Mouse (Mus musculus) heart, adult 2 months (tissue): ENCODE results near the gene Rsbn1. TPM values are rescaled to one million over a fixed set of nuclear protein-coding genes. Genes with fewer than 3 reads are reported as not detected.
A peak's percentile ranks its signal among the peaks of the same experiment; 100 is the strongest.

Experiments used
- DNase-seq, 2 experiments: peaks; one replicate each; pipeline ENCODE4 v3.0.0; 2021
- H3K27ac ChIP-seq: fragments of 200-600 bp; 2 replicates; pipeline ENCODE4 v1.8.1; 2022
- H3K27me3 ChIP-seq: fragments of 200-500 bp; 2 replicates; pipeline ENCODE4 v1.6.1; 2012; ENCODE audit warnings: mild to moderate bottlenecking, low read length, inconsistent platforms, mixed read lengths; ENCODE audit not compliant: control insufficient read depth, insufficient read depth
- H3K36me3 ChIP-seq: fragments of 200-500 bp; 2 replicates; pipeline ENCODE4 v1.6.1; 2012; ENCODE audit warnings: low read length, inconsistent platforms; ENCODE audit not compliant: control insufficient read depth, insufficient read depth
- H3K4me1 ChIP-seq: fragments of 200-500 bp; 2 replicates; pipeline ENCODE4 v1.6.1; 2011; ENCODE audit warnings: low read length; ENCODE audit not compliant: control insufficient read depth, insufficient read depth
- H3K4me3 ChIP-seq: fragments of 200-600 bp; 2 replicates; pipeline ENCODE4 v1.8.1; 2022
- H3K79me2 ChIP-seq: fragments of 200-500 bp; replicated peaks from 2 replicates; pipeline ENCODE4 v1.6.1; 2012; ENCODE audit warnings: mild to moderate bottlenecking, inconsistent platforms, low read length, moderate library complexity, mixed read lengths; ENCODE audit not compliant: control insufficient read depth, insufficient read depth
- H3K9ac ChIP-seq: fragments of 200-500 bp; 2 replicates; pipeline ENCODE4 v1.6.1; 2012; ENCODE audit warnings: low read depth, mild to moderate bottlenecking, control low read depth, inconsistent platforms, low read length, mixed read lengths
- CTCF ChIP-seq: fragments of 200-600 bp; IDR thresholded peaks from 2 replicates; pipeline ENCODE4 v1.8.1; 2022; ENCODE audit warnings: antibody characterized with exemption, mild to moderate bottlenecking, moderate library complexity
- EP300 ChIP-seq: fragments of 200-500 bp; IDR thresholded peaks from 2 replicates; pipeline ENCODE4 v1.6.1; 2011; ENCODE audit warnings: low read depth, low read length, control low read depth; ENCODE audit not compliant: insufficient read depth
- POLR2A ChIP-seq: fragments of 200-500 bp; IDR thresholded peaks from 2 replicates; pipeline ENCODE4 v1.6.1; 2011; ENCODE audit warnings: mild to moderate bottlenecking, low read depth, low read length, control low read depth; ENCODE audit not compliant: insufficient read depth
- WGBS: fragments of 180-500 bp; shearing (Covaris S2); methylation state at CpG from one replicate; pipeline ENCODE4 v1.1.7; 2018; 5-methylcytosine and 5-hydroxymethylcytosine counted together
- intact Hi-C: fragments of 180-260 bp; cut with DNase I; formaldehyde crosslinking; loops from one replicate; pipeline ENCODE4 v1.15.1; 2025
- polyA plus RNA-seq: library from polyadenylated mRNA; depleted of rRNA; stranded (reverse); fragments of >200 nt; gene quantifications from 2 replicates; pipeline ENCODE4 v1.2.3, GENCODE M21; 2012
- total RNA-seq, 2 experiments: library from RNA; stranded (reverse); gene quantifications; 2 replicates each; pipeline ENCODE4 v1.2.3; 2021

Rsbn1 gene
- total and polyA plus RNA-seq, 3 experiments = 1.6 to 8.2 (median 7.9) TPM

DNA sequence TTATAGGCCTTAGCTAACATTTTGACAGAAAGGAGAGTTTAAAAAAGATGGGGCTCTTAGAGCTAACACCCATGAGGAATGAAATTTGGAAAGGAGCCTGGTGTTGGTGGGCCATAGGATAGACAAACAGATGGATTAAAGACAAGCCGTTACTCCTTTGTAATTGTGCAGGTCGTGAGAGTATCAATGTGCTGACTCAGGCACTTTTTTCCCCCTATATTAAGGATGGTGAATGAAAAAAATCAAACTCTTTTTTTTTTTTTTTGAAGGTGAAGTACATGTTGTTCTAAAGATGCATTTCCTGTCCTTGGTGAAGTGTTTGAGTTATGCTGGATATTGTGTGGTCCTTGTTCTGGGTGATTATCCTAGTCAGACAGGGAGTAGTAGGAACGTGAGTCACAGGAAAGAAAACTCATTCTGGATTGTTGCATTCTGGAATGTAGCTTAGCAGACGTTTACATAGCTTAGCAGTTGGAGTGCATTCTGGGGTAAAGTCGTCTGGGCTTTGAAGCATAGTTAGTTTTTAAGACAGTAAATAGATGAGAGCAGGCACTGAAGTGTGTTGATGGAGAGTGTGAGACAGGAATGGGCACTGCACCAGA lies 74.0 kb downstream of the Rsbn1 start:
- DNase-seq = no peak
- H3K36me3 ChIP-seq = no peaks in the 10 kb centered on the region
- intact Hi-C loops = no loop called here

DNA sequence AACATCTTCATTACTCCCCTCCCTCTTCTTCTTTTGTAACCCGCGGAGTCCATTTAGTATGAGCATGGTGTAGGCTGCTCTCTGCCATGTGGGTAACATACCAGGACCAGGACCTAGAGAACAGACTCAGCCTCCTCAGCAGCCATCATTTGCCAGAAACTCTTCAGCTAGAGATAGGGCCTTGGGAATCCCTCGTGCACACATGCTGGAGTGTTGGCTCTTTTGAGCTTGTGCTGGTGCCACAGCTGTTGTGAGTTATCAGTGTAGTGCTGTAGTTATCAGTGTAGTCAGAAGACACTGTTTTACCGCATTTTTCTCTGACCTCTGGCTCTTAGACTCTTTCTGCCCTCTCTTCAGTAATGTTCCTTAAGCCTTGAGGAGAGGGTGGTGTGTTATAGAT lies 75.4 kb downstream of the Rsbn1 start:
- H3K27ac ChIP-seq = no peak overlapping the region
- 66% methylated on average over 4 of the region's 4 CpGs for WGBS
- no peak overlapping the region for H3K4me3 ChIP-seq
- no peaks in the 10 kb centered on the region for H3K27me3 ChIP-seq
- H3K79me2 ChIP-seq = no peaks in the 10 kb centered on the region
- no peak for DNase-seq
- intact Hi-C loops = no loop called here
- no peaks in the 10 kb centered on the region for H3K36me3 ChIP-seq
- no peak for TF ChIP-seq CTCF
- no peak for TF ChIP-seq POLR2A
- TF ChIP-seq EP300 = no peak
- no peak overlapping the region for H3K9ac ChIP-seq
- H3K4me1 ChIP-seq = no peaks in the 10 kb centered on the region

More for the DNA sequence above, 74.0 kb downstream of the Rsbn1 start:
- Histone ChIP-seq H3K27me3 (no peaks in the 10 kb centered on the region), H3K9ac (no peak overlapping the region), H3K4me3 (no peak overlapping the region), H3K27ac (no peak overlapping the region), H3K4me1 (no peaks in the 10 kb centered on the region; the same call in 1 of the 2 replicates), H3K79me2 (no peaks in the 10 kb centered on the region)
- WGBS = 56% methylated on average over 5 of the region's 5 CpGs
- no peak for TF ChIP-seq CTCF
- TF ChIP-seq EP300 = no peak
- no peak for TF ChIP-seq POLR2A

DNA sequence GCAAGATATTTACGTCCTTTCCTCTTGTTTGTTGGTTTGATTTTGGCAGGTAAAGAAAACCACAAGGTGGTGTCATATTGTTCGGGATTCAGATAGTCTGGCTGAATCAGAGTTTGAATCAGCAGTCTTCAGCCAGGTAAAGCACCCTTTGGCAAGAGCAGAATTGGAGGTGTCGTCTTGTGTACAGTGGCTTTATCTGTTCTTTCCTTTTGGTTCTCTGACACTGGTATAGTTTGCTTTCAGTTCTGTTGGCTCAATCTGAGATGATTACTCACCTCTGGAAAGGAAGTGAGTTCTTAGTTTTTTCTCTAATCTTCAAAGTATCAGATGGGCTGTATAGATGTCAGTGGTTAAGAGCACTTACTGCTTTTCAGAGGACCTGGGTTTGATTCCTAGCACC lies 77.4 kb downstream of the Rsbn1 start:
- Histone ChIP-seq H3K36me3 (no peaks in the 10 kb centered on the region), H3K27ac (no peak overlapping the region), H3K27me3 (no peaks in the 10 kb centered on the region), H3K4me3 (no peak overlapping the region), H3K79me2 (no peaks in the 10 kb centered on the region), H3K9ac (no peak overlapping the region), H3K4me1 (no peaks in the 10 kb centered on the region)
- DNase-seq = no peak
- TF ChIP-seq POLR2A (no peak), CTCF (no peak), EP300 (no peak)
- intact Hi-C loops = no loop called here
- WGBS = 95% methylated on average over 3 of the region's 3 CpGs

DNA sequence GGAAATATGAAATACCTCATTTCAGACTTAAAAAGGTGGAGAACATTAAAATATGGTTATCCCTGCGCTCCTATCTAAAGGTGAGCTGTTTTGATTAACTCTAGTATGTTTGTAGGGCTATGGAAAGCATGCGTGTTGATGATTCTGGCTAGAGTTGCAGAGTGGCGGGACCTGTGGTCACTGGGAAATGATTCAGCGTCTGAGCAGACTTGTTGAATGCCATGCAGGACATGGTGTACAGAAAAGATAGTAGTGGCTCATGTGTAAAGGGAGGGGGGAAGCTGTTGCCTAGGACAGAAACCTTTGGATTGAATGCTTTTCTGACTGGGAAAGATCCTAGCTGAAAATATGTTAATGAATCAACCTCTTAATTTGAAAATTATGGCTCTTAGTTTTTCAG lies 84.8 kb downstream of the Rsbn1 start:
- TF ChIP-seq EP300 (no peak), CTCF (no peak), POLR2A (no peak)
- Histone ChIP-seq H3K27me3 (no peaks in the 10 kb centered on the region), H3K9ac (no peak overlapping the region), H3K4me3 (no peak overlapping the region), H3K27ac (no peak overlapping the region), H3K79me2 (no peaks in the 10 kb centered on the region), H3K4me1 (no peaks in the 10 kb centered on the region), H3K36me3 (no peaks in the 10 kb centered on the region)
- WGBS = 88% methylated on average over 4 of the region's 4 CpGs
- DNase-seq = no peak
- intact Hi-C loops = no loop called here

DNA sequence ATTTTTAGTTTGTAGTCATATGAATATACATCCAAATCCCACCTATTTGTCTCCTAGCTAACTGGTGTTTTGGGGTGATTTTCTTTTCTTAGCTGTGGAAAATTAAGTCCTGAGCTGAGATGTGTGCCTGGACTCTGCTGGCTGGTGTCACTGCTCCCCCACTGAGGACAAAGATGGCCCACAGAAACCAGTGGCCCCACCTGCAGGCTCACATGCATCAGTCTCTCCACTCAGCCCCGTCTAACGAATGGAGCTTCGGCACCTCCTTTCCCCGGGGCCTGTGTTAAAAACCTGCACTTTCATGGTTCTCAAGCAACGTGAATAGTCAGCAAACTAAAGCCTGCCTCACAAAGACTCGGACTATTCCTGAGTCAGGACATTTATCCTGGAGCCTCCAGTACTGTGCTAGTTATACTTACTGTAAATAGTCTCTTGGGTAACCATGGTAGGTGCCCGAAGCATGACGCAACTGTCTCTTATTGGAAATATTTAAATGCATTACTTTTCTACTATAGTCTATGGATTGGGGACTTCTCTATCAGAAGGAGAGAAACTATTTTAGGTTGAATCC lies 93.1 kb downstream of the Rsbn1 start:
- H3K27me3 ChIP-seq = no peaks in the 10 kb centered on the region
- no peak overlapping the region for H3K9ac ChIP-seq
- TF ChIP-seq POLR2A (no peak), EP300 (no peak), CTCF (no peak)
- no peak overlapping the region for H3K4me3 ChIP-seq
- 84% methylated on average over 8 of the region's 8 CpGs for WGBS
- H3K36me3 ChIP-seq = 0 out of 2 replicates have a peak, but pooled peaks cover 2% of the 10 kb centered on the region
- H3K4me1 ChIP-seq = no peaks in the 10 kb centered on the region
- no peaks in the 10 kb centered on the region for H3K79me2 ChIP-seq
- intact Hi-C loops = no loop called here
- no peak for DNase-seq
- H3K27ac ChIP-seq = no peak overlapping the region

DNA sequence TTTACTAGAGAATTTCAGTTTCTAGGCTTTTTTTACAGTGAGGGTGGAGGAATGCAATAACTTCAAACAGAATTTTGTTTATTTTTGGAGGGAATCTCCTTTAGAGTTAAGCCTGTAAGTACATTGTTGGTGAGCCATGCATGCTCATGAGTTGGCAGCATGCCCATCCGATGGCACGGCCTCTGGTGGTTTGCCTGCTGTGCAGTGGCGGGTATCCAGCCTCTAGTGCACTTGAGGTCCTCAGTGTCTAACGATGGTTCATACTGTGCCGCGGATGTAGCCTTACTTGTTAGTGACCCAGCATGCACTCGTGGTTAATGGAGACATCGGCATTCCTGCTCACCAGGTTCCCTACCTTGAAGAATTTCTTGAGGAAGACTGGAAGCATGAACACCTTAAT lies 93.6 kb downstream of the Rsbn1 start:
- H3K79me2 ChIP-seq = no peaks in the 10 kb centered on the region
- TF ChIP-seq EP300 = no peak
- peak; percentile 22 for TF ChIP-seq CTCF
- no peak for TF ChIP-seq POLR2A
- peak in 1 of 2 experiments; percentile 36 for DNase-seq
- H3K9ac ChIP-seq = no peak overlapping the region
- no peak overlapping the region for H3K27ac ChIP-seq
- WGBS = 61% methylated on average over 8 of the region's 8 CpGs
- H3K36me3 ChIP-seq = 0 out of 2 replicates have a peak, but pooled peaks cover 2% of the 10 kb centered on the region
- H3K27me3 ChIP-seq = no peaks in the 10 kb centered on the region
- no peak overlapping the region for H3K4me3 ChIP-seq
- intact Hi-C loops = no loop called here
- no peaks in the 10 kb centered on the region for H3K4me1 ChIP-seq
